In the genomic region with DNA sequence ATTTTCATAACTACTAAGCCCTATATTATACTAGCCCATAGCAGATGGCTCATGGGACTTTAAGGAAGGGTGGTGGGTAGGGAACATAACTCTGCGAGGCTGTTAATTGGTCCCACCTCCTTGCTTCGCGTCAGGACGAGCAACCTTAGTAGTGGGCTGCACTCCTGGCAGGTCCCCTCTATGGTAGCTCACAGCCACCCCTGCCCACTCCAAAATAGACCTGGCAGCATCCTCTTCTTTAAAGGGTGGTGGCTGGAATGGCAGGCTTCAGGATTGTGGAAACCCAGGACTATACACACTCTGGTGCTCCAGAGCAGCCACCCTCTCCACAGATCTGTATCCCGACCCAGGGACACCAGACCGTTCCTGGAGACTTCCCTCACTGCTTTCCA, we compare ENCODE assay signal across 8 mouse cellular contexts. TPM values are rescaled to one million over a fixed set of nuclear protein-coding genes. Genes with fewer than 3 reads are reported as not detected.
DNase-seq lines count a peak whose midpoint lies in the region; ATAC-seq and TF ChIP-seq lines count a peak whose summit lies in the region.

No protein-coding gene starts in this region.

- no peaks in the 10 kb centered on the region for H3K36me3 ChIP-seq in heart, embryonic 16.5 days (ENCODE audit: control insufficient read depth, insufficient read depth)
- H3K36me3 ChIP-seq in heart, postnatal 0 days (replicated peaks; ENCODE audit: control insufficient read depth, insufficient read depth, low read length): peaks cover under 1% of the 10 kb centered on the region; the same call in 1 of the 2 replicates
- H3K36me3 ChIP-seq in midbrain, embryonic 10.5 days: peaks cover 6% of the 10 kb centered on the region

- H3K9me3 ChIP-seq in heart, embryonic 16.5 days (replicated peaks; ENCODE audit: control insufficient read depth, low read length): no peaks in the 10 kb centered on the region
- no peaks in the 10 kb centered on the region for H3K9me3 ChIP-seq in heart, postnatal 0 days (replicated peaks; ENCODE audit: control insufficient read depth, low read length)
- no peaks in the 10 kb centered on the region for H3K9me3 ChIP-seq in midbrain, embryonic 10.5 days (replicated peaks)

- H3K4me3 ChIP-seq in heart, embryonic 16.5 days (ENCODE audit: low read length): peak overlapping the region; percentile 91
- peak overlapping the region; percentile 80 for H3K4me3 ChIP-seq in heart, postnatal 0 days (ENCODE audit: low read depth, low read length)
- peak overlapping the region; percentile 93 for H3K4me3 ChIP-seq in midbrain, embryonic 10.5 days

- no peaks in the 10 kb centered on the region for H3K27me3 ChIP-seq in heart, embryonic 16.5 days (ENCODE audit: control insufficient read depth, insufficient read depth, low read length)
- no peaks in the 10 kb centered on the region for H3K27me3 ChIP-seq in heart, postnatal 0 days (ENCODE audit: control insufficient read depth, insufficient read depth, low read length)
- H3K27me3 ChIP-seq in midbrain, embryonic 10.5 days (ENCODE audit: low read depth, poor library complexity, severe bottlenecking): no peaks in the 10 kb centered on the region

- H3K9ac ChIP-seq in heart, embryonic 16.5 days (ENCODE audit: low read length): peak overlapping the region; percentile 86
- H3K9ac ChIP-seq in heart, postnatal 0 days (replicated peaks; ENCODE audit: low read depth, low read length): peak overlapping the region; percentile 76

- peak overlapping the region; percentile 12 for H3K27ac ChIP-seq in heart, embryonic 16.5 days (ENCODE audit: low read length)
- peak overlapping the region; percentile 86 for H3K27ac ChIP-seq in heart, postnatal 0 days (ENCODE audit: low read depth)
- H3K27ac ChIP-seq in midbrain, embryonic 10.5 days (replicated peaks): peak overlapping the region; percentile 94

- no peak for TF ChIP-seq EP300 in heart, postnatal 0 days (IDR thresholded peaks at IDR 0.05; ENCODE audit: low read depth)

- peaks cover 13% of the 10 kb centered on the region for H3K4me1 ChIP-seq in heart, embryonic 16.5 days (ENCODE audit: control insufficient read depth, insufficient read depth, low read length)
- peaks cover 12% of the 10 kb centered on the region; the same call in 1 of the 2 replicates for H3K4me1 ChIP-seq in heart, postnatal 0 days (ENCODE audit: control insufficient read depth, insufficient read depth)
- H3K4me1 ChIP-seq in midbrain, embryonic 10.5 days: peaks cover 26% of the 10 kb centered on the region

- peak overlapping the region; percentile 92 for H3K4me2 ChIP-seq in heart, embryonic 16.5 days (ENCODE audit: low read depth, low read length)
- H3K4me2 ChIP-seq in heart, postnatal 0 days (ENCODE audit: low read depth, low read length): peak overlapping the region; percentile 94

- 9% methylated on average over 6 of the region's 6 CpGs for WGBS in heart, embryonic 16.5 days
- WGBS in heart, postnatal 0 days: 6% methylated on average over 6 of the region's 6 CpGs
- WGBS in midbrain, embryonic 10.5 days: 13% methylated on average over 6 of the region's 6 CpGs

- no peak for DNase-seq in heart, adult 8-10 months (ENCODE audit: low spot score)
- DNase-seq in MN1 (ENCODE audit: low spot score): peak; percentile 19
- DNase-seq in heart, postnatal 0 days (ENCODE audit: low spot score): no peak
- DNase-seq in midbrain, embryonic 10.5 days (ENCODE audit: low spot score): no peak
- no peak for DNase-seq in thymus, adult 18-20 months
- no peak for DNase-seq in layer of hippocampus, adult 9-10 months (ENCODE audit: low spot score)
- DNase-seq in left cerebral cortex, adult 11 months (ENCODE audit: low spot score): no peak

- TF ChIP-seq CTCF in heart, postnatal 0 days (IDR thresholded peaks at IDR 0.05; ENCODE audit: low read depth): no peak

- ATAC-seq in heart, embryonic 16.5 days (replicated peaks; ENCODE audit: extremely low read depth, insufficient read depth, low FRiP score): peak; percentile 39; the same call in 1 of the 2 replicates
- peak; percentile 25 for ATAC-seq in heart, postnatal 0 days (ENCODE audit: insufficient read depth, low read depth)

RNA-seq across cellular contexts. Expression of a gene that starts 0.4 kb away (rescaled TPM):
- polyA plus RNA-seq in heart, embryonic 16.5 days (2015; fragmentation: Nextera tagmentation; extraction: Ambion mirVana): 45.8 and 52.4 TPM in 2 replicates
- 100 to 1,000 TPM; 135 to 149 (median 141) TPM for total RNA-seq in heart, adult 8-10 months (2022)
- 34.0 and 36.9 TPM in 2 replicates for total RNA-seq in heart, postnatal 0 days (2014; rRNA removed; ENCODE audit: low replicate concordance)
- 63.6 and 68.1 TPM in 2 replicates for polyA plus RNA-seq in heart, postnatal 0 days (2015; fragmentation: Nextera tagmentation; extraction: Ambion mirVana)
- 47.7 and 50.6 TPM in 2 replicates for polyA plus RNA-seq in midbrain, embryonic 10.5 days (2016; fragmentation: Nextera tagmentation; extraction: Ambion mirVana)

RNA-seq across cellular contexts. Expression of a gene that starts 37.5 kb away (rescaled TPM):
- polyA plus RNA-seq in heart, embryonic 16.5 days (2015; fragmentation: Nextera tagmentation; extraction: Ambion mirVana): 24.3 and 28.1 TPM in 2 replicates
- total RNA-seq in heart, adult 8-10 months (2022): 10 to 100 TPM; 24.0 to 25.3 (median 24.5) TPM
- 11.2 and 27.6 TPM in 2 replicates for total RNA-seq in heart, postnatal 0 days (2014; rRNA removed; ENCODE audit: low replicate concordance)
- 11.8 and 13.6 TPM in 2 replicates for polyA plus RNA-seq in heart, postnatal 0 days (2015; fragmentation: Nextera tagmentation; extraction: Ambion mirVana)
- polyA plus RNA-seq in midbrain, embryonic 10.5 days (2016; fragmentation: Nextera tagmentation; extraction: Ambion mirVana): 91.0 and 97.6 TPM in 2 replicates

Comparison
In these comparisons a context has a peak if more than half of its experiments do, and no peak if none do; other contexts are left out.
1. H3K27ac ChIP-seq: peak in every context shown above with its lines; median percentile 94 in midbrain, embryonic 10.5 days; 86 in heart, postnatal 0 days; 12 in heart, embryonic 16.5 days.